10 mouse cellular contexts compared by ENCODE assay signal in genomic region chr1:168241316-168241715, GRCm38 (mm10).
DNase-seq lines count a peak whose midpoint lies in the region; ATAC-seq and TF ChIP-seq lines count a peak whose summit lies in the region.
"Had no signal": no experiment of that assay in that cellular context is flagged by ENCODE, and none has a peak within 500 bp of the region (broad histone marks: within the 10 kb centered on the region; RNA-seq: fewer than 3 reads in every experiment).

No protein-coding gene starts in this region.

- no peak for TF ChIP-seq POLR2A in lung, adult 2 months (IDR thresholded peaks at IDR 0.05; ENCODE audit: borderline replicate concordance, extremely low read depth, low read depth, low read length)

- ATAC-seq in heart, embryonic 12.5 days (ENCODE audit: insufficient number of reproducible peaks, low FRiP score), result no peak
- no peak for ATAC-seq in lung, embryonic 15.5 days (ENCODE audit: borderline replicate concordance, extremely low read depth, low FRiP score, low TSS enrichment)
- no peak for ATAC-seq in intestine, embryonic 15.5 days
- ATAC-seq in stomach, embryonic 15.5 days (ENCODE audit: insufficient read depth, low FRiP score, low read depth), result no peak

- 25% methylated on average over 7 of the region's 7 CpGs for WGBS in heart, embryonic 12.5 days
- WGBS in lung, embryonic 15.5 days, result 24% methylated on average over 7 of the region's 7 CpGs
- WGBS in lung, adult 2 months, result 45% methylated on average over 7 of the region's 7 CpGs
- 45% methylated on average over 7 of the region's 7 CpGs for WGBS in intestine, embryonic 15.5 days
- 35% methylated on average over 7 of the region's 7 CpGs for WGBS in stomach, embryonic 15.5 days

- peak overlapping the region; percentile 33 for H3K4me2 ChIP-seq in heart, embryonic 12.5 days
- H3K4me2 ChIP-seq in lung, embryonic 15.5 days, result peak overlapping the region; percentile 11; the same call in 1 of the 2 replicates
- peak overlapping the region; percentile 22; the same call in 1 of the 2 replicates for H3K4me2 ChIP-seq in intestine, embryonic 15.5 days (replicated peaks)
- peak overlapping the region; percentile 34; the same call in 1 of the 2 replicates for H3K4me2 ChIP-seq in stomach, embryonic 15.5 days

- intact Hi-C loops in heart, postnatal 14 days (cut with DNase I), result no loop called here

- H3K27me3 ChIP-seq in heart, embryonic 12.5 days (replicated peaks), result no peaks in the 10 kb centered on the region
- H3K27me3 ChIP-seq in lung, embryonic 15.5 days, result no peaks in the 10 kb centered on the region
- H3K27me3 ChIP-seq in intestine, embryonic 15.5 days (replicated peaks), result no peaks in the 10 kb centered on the region
- H3K27me3 ChIP-seq in stomach, embryonic 15.5 days (replicated peaks), result no peaks in the 10 kb centered on the region

- no peak overlapping the region for H3K4me3 ChIP-seq in heart, embryonic 12.5 days
- no peak overlapping the region for H3K4me3 ChIP-seq in lung, embryonic 15.5 days
- no peak overlapping the region for H3K4me3 ChIP-seq in lung, adult 2 months (replicated peaks; ENCODE audit: extremely low read depth, low read depth, low read length)
- H3K4me3 ChIP-seq in intestine, embryonic 15.5 days (replicated peaks), result no peak overlapping the region
- no peak overlapping the region for H3K4me3 ChIP-seq in stomach, embryonic 15.5 days (replicated peaks)

- 0 out of 2 replicates have a peak overlapping the region, but pooled peaks have one; percentile 16 for H3K27ac ChIP-seq in heart, embryonic 12.5 days (ENCODE audit: poor library complexity, severe bottlenecking)
- no peak overlapping the region for H3K27ac ChIP-seq in lung, embryonic 15.5 days
- no peak overlapping the region for H3K27ac ChIP-seq in intestine, embryonic 15.5 days
- no peak overlapping the region for H3K27ac ChIP-seq in stomach, embryonic 15.5 days

- H3K4me1 ChIP-seq in heart, embryonic 12.5 days (replicated peaks), result peaks cover 69% of the 10 kb centered on the region
- peaks cover 31% of the 10 kb centered on the region for H3K4me1 ChIP-seq in lung, embryonic 15.5 days
- H3K4me1 ChIP-seq in lung, adult 2 months (ENCODE audit: control insufficient read depth, insufficient read depth, low read length), result peaks cover 11% of the 10 kb centered on the region
- H3K4me1 ChIP-seq in intestine, embryonic 15.5 days (replicated peaks), result peaks cover 22% of the 10 kb centered on the region
- H3K4me1 ChIP-seq in stomach, embryonic 15.5 days, result peaks cover 17% of the 10 kb centered on the region

- H3K36me3 ChIP-seq in heart, embryonic 12.5 days, result no peaks in the 10 kb centered on the region
- H3K36me3 ChIP-seq in lung, embryonic 15.5 days, result 0 out of 2 replicates have a peak, but pooled peaks cover under 1% of the 10 kb centered on the region
- H3K36me3 ChIP-seq in intestine, embryonic 15.5 days, result no peaks in the 10 kb centered on the region
- no peaks in the 10 kb centered on the region for H3K36me3 ChIP-seq in stomach, embryonic 15.5 days

- no peak for DNase-seq in heart, postnatal 14 days
- no peak for DNase-seq in lung, adult 2 months
- DNase-seq in adrenal gland, adult 8-10 months, result no peak
- DNase-seq in left cerebral cortex, adult 9 months (ENCODE audit: low spot score in 2 of 2), result no peak
- DNase-seq: cerebellum, postnatal 25 days; kidney, postnatal 10 days had no signal

- H3K9ac ChIP-seq in heart, embryonic 12.5 days, result no peak overlapping the region
- H3K9ac ChIP-seq in lung, embryonic 15.5 days, result no peak overlapping the region
- H3K9ac ChIP-seq in intestine, embryonic 15.5 days, result no peak overlapping the region
- H3K9ac ChIP-seq in stomach, embryonic 15.5 days, result no peak overlapping the region; the same call in 1 of the 2 replicates

- H3K9me3 ChIP-seq in heart, embryonic 12.5 days (replicated peaks), result no peaks in the 10 kb centered on the region
- no peaks in the 10 kb centered on the region for H3K9me3 ChIP-seq in lung, embryonic 15.5 days
- no peaks in the 10 kb centered on the region for H3K9me3 ChIP-seq in intestine, embryonic 15.5 days
- H3K9me3 ChIP-seq in stomach, embryonic 15.5 days, result no peaks in the 10 kb centered on the region

- no peak for TF ChIP-seq CTCF in lung, adult 2 months (IDR thresholded peaks at IDR 0.05; ENCODE audit: insufficient read depth, low read length)
